Mouse (Mus musculus): Measurements from ENCODE around the gene Pla2g4c.

- no peak for TF ChIP-seq POLR2A (IDR thresholded peaks at IDR 0.05; ENCODE audit: borderline replicate concordance, extremely low read depth, low read depth, low read length)
- TF ChIP-seq CTCF (IDR thresholded peaks at IDR 0.05; ENCODE audit: insufficient read depth, low read length): no peak
These were observed 31.5 kb downstream of the Pla2g4c start for GRCm38 (mm10) chr7:13355943-13356342.

Data from lung, adult 2 months (tissue).